Mouse (Mus musculus) heart, embryonic 11.5 days (tissue): Measurements from ENCODE around the gene Hoxc8. TPM values are rescaled to one million over a fixed set of nuclear protein-coding genes. Genes with fewer than 3 reads are reported as not detected.
A peak's percentile ranks its signal among the peaks of the same experiment; 100 is the strongest.

ENCODE experiments used
- ATAC-seq: fragments of 200-750 bp; cut with Nextera tagmentation; replicated peaks from 2 replicates; pipeline ENCODE4 v1.8.0; 2017; ENCODE audit warnings: moderate library complexity; ENCODE audit not compliant: insufficient number of reproducible peaks, low FRiP score, low TSS enrichment
- H3K27ac ChIP-seq: fragments of 300-500 bp; sonication (generic); 2 replicates; pipeline ENCODE4 v1.5.1; 2014; ENCODE audit warnings: mild to moderate bottlenecking, low read depth, low read length
- H3K27me3 ChIP-seq: fragments of 300-500 bp; sonication (generic); 2 replicates; pipeline ENCODE4 v1.6.1; 2014; ENCODE audit warnings: mild to moderate bottlenecking, low read length, mixed read lengths; ENCODE audit not compliant: control insufficient read depth, insufficient read depth
- H3K36me3 ChIP-seq: fragments of 300-500 bp; sonication (generic); 2 replicates; pipeline ENCODE4 v1.6.1; 2014; ENCODE audit warnings: mild to moderate bottlenecking, low read length, moderate library complexity, mixed read lengths; ENCODE audit not compliant: control insufficient read depth, insufficient read depth
- H3K4me1 ChIP-seq: fragments of 300-500 bp; sonication (generic); 2 replicates; pipeline ENCODE4 v1.6.1; 2014; ENCODE audit warnings: low read length; ENCODE audit not compliant: control insufficient read depth, insufficient read depth
- H3K4me2 ChIP-seq: fragments of 300-500 bp; sonication (generic); 2 replicates; pipeline ENCODE4 v1.6.1; 2014; ENCODE audit warnings: mild to moderate bottlenecking, moderate library complexity
- H3K4me3 ChIP-seq: fragments of 300-500 bp; sonication (generic); 2 replicates; pipeline ENCODE4 v1.5.1; 2014; ENCODE audit warnings: low read depth, low read length
- H3K9ac ChIP-seq: fragments of 300-500 bp; sonication (generic); 2 replicates; pipeline ENCODE4 v1.6.1; 2014; ENCODE audit warnings: mild to moderate bottlenecking, low read depth, low read length, moderate library complexity
- H3K9me3 ChIP-seq: fragments of 300-500 bp; sonication (generic); replicated peaks from 2 replicates; pipeline ENCODE4 v1.6.1; 2016; ENCODE audit warnings: low read length; ENCODE audit not compliant: control insufficient read depth
- WGBS: fragments of 180-500 bp; shearing (Covaris S2); extraction: QIAGEN DNeasy Blood & Tissue Kit; methylation state at CpG from one replicate; pipeline ENCODE4 v1.1.7; 2014; ENCODE audit not compliant: insufficient replicate concordance; 5-methylcytosine and 5-hydroxymethylcytosine counted together
- polyA plus RNA-seq: library from polyadenylated mRNA; unstranded; fragments of >200 nt; fragmentation: Nextera tagmentation; extraction: Ambion mirVana; gene quantifications from 2 replicates; pipeline ENCODE4 v1.2.1, GENCODE M21; 2014

The Hoxc8 gene
- 0.11 and 0.20 TPM in 2 replicates for polyA plus RNA-seq

GRCm38 (mm10) chr15:102990461-102991397, at the start of gene Hoxc8:
Gene Hoxc8 (plus strand): TSS chr15:102990607.
- peaks cover 97% of the 10 kb centered on the region for H3K27me3 ChIP-seq
- ATAC-seq, result no peak
- H3K36me3 ChIP-seq, result no peaks in the 10 kb centered on the region
- H3K27ac ChIP-seq, result no peak within 1 kb of the TSS
- H3K9ac ChIP-seq, result no peak within 1 kb of the TSS
- 2% methylated on average over 65 of the region's 69 CpGs for WGBS
- H3K4me3 ChIP-seq, result no peak within 1 kb of the TSS
- H3K4me2 ChIP-seq, result peak within 1 kb of the TSS; percentile 22; the same call in 1 of the 2 replicates
- no peaks in the 10 kb centered on the region for H3K4me1 ChIP-seq
- H3K9me3 ChIP-seq, result no peaks in the 10 kb centered on the region

DNA sequence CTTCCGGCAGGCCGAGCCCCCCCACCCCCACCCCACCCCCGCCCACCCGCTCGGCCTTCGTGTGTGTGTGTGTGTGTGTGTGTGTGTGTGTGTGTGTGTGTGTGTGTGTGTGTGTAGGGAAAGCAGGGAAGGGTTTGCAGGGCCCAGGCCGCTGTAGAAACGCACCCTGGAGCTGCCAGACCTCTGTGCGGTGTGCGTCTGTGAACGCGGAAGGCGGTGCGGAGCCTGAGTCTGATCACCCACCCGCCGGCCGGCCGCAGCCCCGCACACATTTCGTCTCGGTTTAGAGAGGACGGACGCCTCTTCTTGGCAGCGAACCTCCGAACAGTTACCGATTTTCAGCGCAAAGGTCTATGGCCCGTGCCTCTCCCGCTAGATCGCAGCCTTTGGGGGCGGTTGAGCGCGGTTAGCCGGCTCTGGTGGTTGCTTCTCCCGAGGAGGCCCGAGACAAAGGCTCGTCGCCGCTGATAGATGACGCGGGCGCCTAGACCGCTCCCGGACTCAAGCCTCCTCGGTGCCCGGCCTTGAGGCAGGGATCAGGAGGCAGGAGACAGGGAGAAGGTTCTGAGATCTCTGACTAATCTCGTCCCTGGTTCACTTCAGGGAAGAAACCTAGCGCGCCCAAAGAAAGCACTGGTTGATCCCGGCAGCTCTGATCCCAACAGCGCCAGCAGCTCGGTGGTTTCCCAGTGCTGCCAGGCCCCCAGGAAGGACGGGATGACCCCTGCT, 47.5 kb upstream of the Hoxc8 start:
- under 1% methylated on average over 52 of the region's 53 CpGs for WGBS
- peaks cover 97% of the 10 kb centered on the region for H3K27me3 ChIP-seq
- peak overlapping the region; percentile 40 for H3K4me3 ChIP-seq
- H3K4me1 ChIP-seq, result no peaks in the 10 kb centered on the region
- no peak overlapping the region for H3K9ac ChIP-seq
- H3K4me2 ChIP-seq, result peak overlapping the region; percentile 63
- no peak for ATAC-seq
- H3K36me3 ChIP-seq, result no peaks in the 10 kb centered on the region
- no peak overlapping the region for H3K27ac ChIP-seq
- no peaks in the 10 kb centered on the region for H3K9me3 ChIP-seq

- Histone ChIP-seq H3K9ac (no peak overlapping the region), H3K27ac (no peak overlapping the region), H3K9me3 (no peaks in the 10 kb centered on the region), H3K36me3 (no peaks in the 10 kb centered on the region), H3K4me3 (peak overlapping the region; percentile 40; the same call in 1 of the 2 replicates), H3K4me2 (peak overlapping the region; percentile 63), H3K4me1 (no peaks in the 10 kb centered on the region), H3K27me3 (peaks cover 97% of the 10 kb centered on the region)
- WGBS, result 4% methylated on average over 5 of the region's 5 CpGs
- ATAC-seq, result no peak
Observed at GRCm38 (mm10) chr15:102943468-102943813, 47.0 kb upstream of the Hoxc8 start.

DNA sequence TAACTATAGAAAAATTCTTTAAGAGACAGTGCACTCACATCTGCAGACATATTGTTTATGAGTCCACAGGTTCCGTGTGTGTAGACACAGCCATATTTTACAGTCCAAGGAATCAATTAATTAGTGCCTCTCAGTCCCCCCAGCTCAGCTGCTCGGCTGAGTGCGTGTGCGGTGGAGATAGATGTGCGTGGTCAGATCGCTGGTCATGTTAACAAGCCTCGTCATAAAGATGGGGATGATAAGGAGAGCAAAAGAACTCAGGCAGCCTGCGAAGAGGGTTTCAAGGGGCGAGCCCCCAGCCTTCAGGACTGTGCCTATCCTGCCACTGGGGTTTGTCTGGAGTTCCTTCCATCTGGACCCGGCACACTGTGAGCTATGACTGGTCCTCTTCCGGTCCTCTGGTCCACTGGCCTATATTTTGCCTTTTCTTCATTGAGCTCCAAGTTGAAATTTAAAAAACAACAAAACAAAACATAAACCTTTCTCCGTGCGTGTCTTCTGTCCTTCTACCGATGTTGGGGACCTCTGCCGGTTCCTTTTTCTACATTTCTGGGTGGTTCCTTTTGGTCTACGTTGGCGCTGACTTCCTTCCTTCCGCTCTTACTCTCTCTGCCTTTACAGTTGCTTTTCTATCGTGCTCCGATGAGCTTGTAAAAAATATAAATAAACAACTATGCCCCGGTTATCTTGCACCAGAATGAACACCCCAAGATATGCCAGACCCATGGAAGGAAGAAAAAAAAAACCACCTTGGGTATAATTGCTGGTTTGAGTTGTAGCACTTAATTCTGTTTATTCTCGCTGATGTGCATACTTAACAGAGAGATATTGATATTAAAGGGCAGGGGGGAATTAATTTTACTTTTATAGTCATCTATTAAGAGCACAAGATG, 45.0 kb upstream of the Hoxc8 start:
- H3K4me1 ChIP-seq, result no peaks in the 10 kb centered on the region
- no peak overlapping the region for H3K4me2 ChIP-seq
- no peak overlapping the region for H3K4me3 ChIP-seq
- H3K36me3 ChIP-seq, result no peaks in the 10 kb centered on the region
- H3K9ac ChIP-seq, result no peak overlapping the region
- ATAC-seq, result no peak
- H3K27me3 ChIP-seq, result peaks cover 96% of the 10 kb centered on the region
- WGBS, result 12% methylated on average over 22 of the region's 22 CpGs
- no peaks in the 10 kb centered on the region for H3K9me3 ChIP-seq
- no peak overlapping the region for H3K27ac ChIP-seq

DNA sequence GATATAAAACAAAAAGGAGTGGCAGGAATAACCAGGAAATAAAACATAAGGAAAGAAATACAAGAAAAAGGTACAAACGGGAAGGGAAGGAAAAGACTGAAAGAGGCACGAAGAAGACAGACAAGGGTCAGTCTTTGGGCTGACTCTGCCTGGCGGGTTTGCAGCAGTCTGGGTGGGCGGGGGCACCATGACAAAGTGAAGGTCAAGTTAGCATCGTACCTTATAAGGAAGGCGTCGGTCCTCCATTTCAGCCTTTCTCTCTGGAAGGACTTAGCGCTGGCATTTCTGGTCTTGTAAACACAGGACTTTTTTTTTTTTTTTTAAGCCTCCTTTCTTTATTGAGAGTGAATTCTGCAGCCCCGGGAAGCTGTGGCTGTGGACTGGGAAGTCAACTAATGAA, 43.1 kb upstream of the Hoxc8 start:
- Histone ChIP-seq H3K4me2 (no peak overlapping the region), H3K4me3 (no peak overlapping the region), H3K27me3 (peaks cover 95% of the 10 kb centered on the region), H3K9me3 (no peaks in the 10 kb centered on the region), H3K27ac (no peak overlapping the region), H3K4me1 (no peaks in the 10 kb centered on the region), H3K9ac (no peak overlapping the region), H3K36me3 (no peaks in the 10 kb centered on the region)
- WGBS, result 2% methylated on average over 9 of the region's 9 CpGs
- ATAC-seq, result no peak

DNA sequence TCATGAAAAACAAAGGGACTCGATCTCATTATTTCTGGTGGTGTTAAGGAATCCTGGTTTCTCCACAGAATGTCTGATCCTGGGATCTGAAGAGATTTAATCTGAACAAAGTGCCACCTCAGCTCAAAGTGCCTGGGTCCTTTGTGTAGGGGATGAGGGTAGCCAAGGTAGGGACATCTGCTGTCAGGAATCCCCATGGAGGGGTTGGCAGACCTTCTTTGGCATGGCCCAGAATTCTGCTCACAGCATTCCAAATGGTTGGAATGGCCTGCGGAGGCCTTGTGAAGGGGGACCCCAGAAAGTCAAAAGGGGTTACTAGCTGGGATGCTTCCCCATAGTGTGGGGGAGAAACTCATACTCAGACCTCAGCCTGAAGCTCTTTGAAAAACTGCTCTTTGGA, 41.6 kb upstream of the Hoxc8 start:
- H3K9ac ChIP-seq, result no peak overlapping the region
- H3K4me2 ChIP-seq, result no peak overlapping the region

GRCm38 (mm10) chr15:102949696-102950095, 40.7 kb upstream of the Hoxc8 start:
- no peak overlapping the region for H3K27ac ChIP-seq
- WGBS, result under 1% methylated on average over 20 of the region's 20 CpGs
- no peak overlapping the region for H3K4me3 ChIP-seq
- no peaks in the 10 kb centered on the region for H3K36me3 ChIP-seq
- no peak overlapping the region for H3K9ac ChIP-seq
- no peaks in the 10 kb centered on the region for H3K4me1 ChIP-seq
- no peak overlapping the region for H3K4me2 ChIP-seq
- no peaks in the 10 kb centered on the region for H3K9me3 ChIP-seq
- peaks cover 95% of the 10 kb centered on the region for H3K27me3 ChIP-seq
- no peak for ATAC-seq

More for the DNA sequence above, 41.6 kb upstream of the Hoxc8 start:
- no peak overlapping the region for H3K27ac ChIP-seq
- H3K36me3 ChIP-seq, result no peaks in the 10 kb centered on the region
- H3K9me3 ChIP-seq, result no peaks in the 10 kb centered on the region
- H3K4me3 ChIP-seq, result no peak overlapping the region
- 12% methylated on average over 2 of the region's 2 CpGs for WGBS
- peaks cover 94% of the 10 kb centered on the region for H3K27me3 ChIP-seq
- H3K4me1 ChIP-seq, result no peaks in the 10 kb centered on the region
- no peak for ATAC-seq

GRCm38 (mm10) chr15:102950877-102951276, 39.5 kb upstream of the Hoxc8 start:
- no peak for ATAC-seq
- Histone ChIP-seq H3K36me3 (no peaks in the 10 kb centered on the region), H3K4me2 (no peak overlapping the region), H3K9me3 (no peaks in the 10 kb centered on the region), H3K27ac (no peak overlapping the region), H3K27me3 (peaks cover 95% of the 10 kb centered on the region), H3K4me1 (no peaks in the 10 kb centered on the region; the same call in 1 of the 2 replicates), H3K9ac (no peak overlapping the region), H3K4me3 (no peak overlapping the region)
- 13% methylated on average over 2 of the region's 2 CpGs for WGBS
